Mouse (Mus musculus): ENCODE data around the gene AC109138.7. TPM values are rescaled to one million over a fixed set of nuclear protein-coding genes. Genes with fewer than 3 reads are reported as not detected.

The AC109138.7 gene
- total and polyA plus RNA-seq, 3 experiments: not detected

DNA sequence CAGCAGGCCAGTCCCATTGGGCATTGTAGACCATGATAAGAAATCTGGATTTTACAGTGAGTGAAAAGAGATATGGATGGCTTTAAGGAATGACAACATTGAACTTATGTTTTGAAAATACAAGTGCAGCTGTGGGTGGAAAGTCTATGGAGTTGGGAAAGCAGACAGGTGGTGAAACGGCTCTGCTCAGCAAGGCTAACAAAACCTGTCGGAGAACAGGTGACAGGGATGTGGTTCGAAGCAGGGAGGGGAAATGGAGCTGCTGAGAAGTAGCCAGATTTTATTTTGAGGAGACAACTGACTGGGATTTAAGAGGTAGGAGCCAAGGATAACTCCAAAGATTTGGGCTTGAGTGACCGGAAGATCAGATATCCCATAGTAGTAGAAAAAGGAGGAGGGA lies 20.4 kb downstream of the AC109138.7 start:
- no peak for DNase-seq (ENCODE audit: extremely low read depth)
- TF ChIP-seq MAZ (IDR thresholded peaks at IDR 0.05; ENCODE audit: low read depth, low read length) (no peak), NELFE (IDR thresholded peaks at IDR 0.05; ENCODE audit: low read depth, low read length) (no peak), ZKSCAN1 (IDR thresholded peaks at IDR 0.05; ENCODE audit: borderline replicate concordance, low read depth, low read length) (no peak), TBP (conservative IDR thresholded peaks at IDR 0.05; ENCODE audit: low read depth, low read length) (no peak), GABPA (IDR thresholded peaks at IDR 0.05; ENCODE audit: insufficient replicate concordance, low read depth, low read length) (no peak), MAX (IDR thresholded peaks at IDR 0.05; ENCODE audit: low read length) (no peak), JUN (IDR thresholded peaks at IDR 0.05; ENCODE audit: insufficient read depth, low read depth, low read length) (no peak), CHD1 (IDR thresholded peaks at IDR 0.05; ENCODE audit: low read depth, low read length) (no peak), JUND (conservative IDR thresholded peaks at IDR 0.05; ENCODE audit: low read depth, low read length) (no peak), MXI1 (IDR thresholded peaks at IDR 0.05; ENCODE audit: low read depth, low read length) (no peak), BHLHE40 (IDR thresholded peaks at IDR 0.05; ENCODE audit: low read depth, low read length) (no peak), UBTF (IDR thresholded peaks at IDR 0.05; ENCODE audit: low read depth, low read length) (no peak), E2F4 (IDR thresholded peaks at IDR 0.05; ENCODE audit: insufficient replicate concordance, low read depth, low read length) (no peak), NRF1 (IDR thresholded peaks at IDR 0.05; ENCODE audit: low read depth, low read length) (no peak), ZMIZ1 (IDR thresholded peaks at IDR 0.05; ENCODE audit: low read depth, low read length) (no peak)
- dilution Hi-C loops (cut with MboI; ENCODE audit: extremely low pct_ligation_motif_present, extremely low pct_unique_long_range_greater_than_20kb, low sequenced_read_pairs): no loop called here
- peaks cover 0 to 5% of the 10 kb centered on the region in 2 experiments for H3K36me3 ChIP-seq (replicated peaks in 1 of 2; ENCODE audit: control insufficient read depth in 1 of 2, insufficient read depth in 1 of 2, low read length in 1 of 2)
- in situ Hi-C loops (cut with MboI; ENCODE audit: low pct_ligation_motif_present, low pct_unique_long_range_greater_than_20kb, low sequenced_read_pairs): no loop called here
- H3K79me2 ChIP-seq (replicated peaks; ENCODE audit: control insufficient read depth, extremely low read depth, insufficient read depth, poor library complexity, severe bottlenecking): no peaks in the 10 kb centered on the region
- no peak overlapping the region for H3K27ac ChIP-seq (ENCODE audit: insufficient read depth, low read depth)
- H3K4me2 ChIP-seq (ENCODE audit: insufficient read depth, low read depth, poor library complexity, severe bottlenecking): no peak overlapping the region
- H3K4me3 ChIP-seq (replicated peaks in 1 of 3; ENCODE audit: low read depth in 2 of 3, low read length in 2 of 3, poor library complexity in 1 of 3): no peak overlapping the region
- H3K4me1 ChIP-seq (ENCODE audit: control insufficient read depth in 1 of 2, insufficient read depth in 2 of 2): peaks cover 18 to 30% of the 10 kb centered on the region in 2 experiments
- H3K27me3 ChIP-seq (replicated peaks): peaks cover 2% of the 10 kb centered on the region
- H3K9me3 ChIP-seq (replicated peaks; ENCODE audit: low read length): peaks cover 3% of the 10 kb centered on the region
- H3K9ac ChIP-seq (ENCODE audit: insufficient read depth, low read depth): no peak overlapping the region

DNA sequence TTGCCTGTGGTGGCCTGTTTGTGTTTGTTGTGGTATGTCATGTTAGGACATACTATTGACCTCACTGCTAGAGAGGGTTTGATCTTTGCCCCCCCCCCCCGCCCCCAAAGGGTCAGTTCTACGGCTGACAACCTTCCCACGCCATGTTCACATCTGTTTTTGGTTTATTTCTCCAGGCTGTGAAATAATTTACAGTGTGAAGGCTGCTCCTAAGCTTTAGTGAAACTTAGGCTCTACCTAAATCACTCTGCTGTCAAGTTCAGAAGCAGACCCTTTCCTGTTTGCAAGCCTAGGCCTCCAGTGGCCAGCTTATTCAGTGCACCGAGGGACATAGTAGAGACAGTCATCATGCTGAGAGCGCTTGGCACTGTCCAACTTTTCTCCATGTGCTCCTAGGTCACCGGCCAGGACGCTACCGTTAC lies 26.1 kb downstream of the AC109138.7 start:
- no peak for DNase-seq (ENCODE audit: extremely low read depth)

More for the DNA sequence above, 26.1 kb downstream of the AC109138.7 start:
- Histone ChIP-seq H3K9ac (ENCODE audit: insufficient read depth, low read depth) (no peak overlapping the region), H3K27me3 (replicated peaks) (peaks cover 4% of the 10 kb centered on the region), H3K4me2 (ENCODE audit: insufficient read depth, low read depth, poor library complexity, severe bottlenecking) (no peak overlapping the region), H3K4me1 (ENCODE audit: control insufficient read depth in 1 of 2, insufficient read depth in 2 of 2) (peaks cover 0 to 5% of the 10 kb centered on the region in 2 experiments; a peak in 2 of 4 replicates), H3K9me3 (replicated peaks; ENCODE audit: low read length) (peaks cover 3% of the 10 kb centered on the region), H3K27ac (ENCODE audit: insufficient read depth, low read depth) (no peak overlapping the region), H3K4me3 (replicated peaks in 1 of 3; ENCODE audit: low read depth in 2 of 3, low read length in 2 of 3, poor library complexity in 1 of 3) (no peak overlapping the region), H3K36me3 (replicated peaks in 1 of 2; ENCODE audit: control insufficient read depth in 1 of 2, insufficient read depth in 1 of 2, low read length in 1 of 2) (no peaks in the 10 kb centered on the region), H3K79me2 (replicated peaks; ENCODE audit: control insufficient read depth, extremely low read depth, insufficient read depth, poor library complexity, severe bottlenecking) (no peaks in the 10 kb centered on the region)
- dilution Hi-C loops (cut with MboI; ENCODE audit: extremely low pct_ligation_motif_present, extremely low pct_unique_long_range_greater_than_20kb, low sequenced_read_pairs): no loop called here
- in situ Hi-C loops (cut with MboI; ENCODE audit: low pct_ligation_motif_present, low pct_unique_long_range_greater_than_20kb, low sequenced_read_pairs): no loop called here
- TF ChIP-seq CHD1 (IDR thresholded peaks at IDR 0.05; ENCODE audit: low read depth, low read length) (no peak), ZC3H11A (IDR thresholded peaks at IDR 0.05; ENCODE audit: low read depth, low read length) (no peak), POLR2A (IDR thresholded peaks at IDR 0.05; ENCODE audit: low read depth, low read length) (no peak), MEF2A (IDR thresholded peaks at IDR 0.05; ENCODE audit: borderline replicate concordance, low read depth, low read length) (no peak), POLR2AphosphoS2 (IDR thresholded peaks at IDR 0.05; ENCODE audit: low read depth, low read length) (no peak), BHLHE40 (IDR thresholded peaks at IDR 0.05; ENCODE audit: low read depth, low read length) (no peak), USF2 (conservative IDR thresholded peaks at IDR 0.05; ENCODE audit: low read depth, low read length) (no peak), KAT2A (IDR thresholded peaks at IDR 0.05; ENCODE audit: insufficient replicate concordance, low read length) (no peak), ZKSCAN1 (IDR thresholded peaks at IDR 0.05; ENCODE audit: borderline replicate concordance, low read depth, low read length) (no peak), JUND (conservative IDR thresholded peaks at IDR 0.05; ENCODE audit: low read depth, low read length) (no peak), JUN (IDR thresholded peaks at IDR 0.05; ENCODE audit: insufficient read depth, low read depth, low read length) (no peak), NELFE (IDR thresholded peaks at IDR 0.05; ENCODE audit: low read depth, low read length) (no peak), SIN3A (IDR thresholded peaks at IDR 0.05; ENCODE audit: low read length) (no peak), ELF1 (IDR thresholded peaks at IDR 0.05; ENCODE audit: low read depth, low read length) (no peak), EP300 (IDR thresholded peaks at IDR 0.05; ENCODE audit: low read length) (no peak), MXI1 (IDR thresholded peaks at IDR 0.05; ENCODE audit: low read depth, low read length) (no peak), ZMIZ1 (IDR thresholded peaks at IDR 0.05; ENCODE audit: low read depth, low read length) (no peak)
